Mouse (Mus musculus): ENCODE results near the gene Trpc1. TPM values are rescaled to one million over a fixed set of nuclear protein-coding genes. Genes with fewer than 3 reads are reported as not detected.

The Trpc1 gene
- polyA plus RNA-seq, 1 experiment from 2014 or later: 6.2 TPM

DNA sequence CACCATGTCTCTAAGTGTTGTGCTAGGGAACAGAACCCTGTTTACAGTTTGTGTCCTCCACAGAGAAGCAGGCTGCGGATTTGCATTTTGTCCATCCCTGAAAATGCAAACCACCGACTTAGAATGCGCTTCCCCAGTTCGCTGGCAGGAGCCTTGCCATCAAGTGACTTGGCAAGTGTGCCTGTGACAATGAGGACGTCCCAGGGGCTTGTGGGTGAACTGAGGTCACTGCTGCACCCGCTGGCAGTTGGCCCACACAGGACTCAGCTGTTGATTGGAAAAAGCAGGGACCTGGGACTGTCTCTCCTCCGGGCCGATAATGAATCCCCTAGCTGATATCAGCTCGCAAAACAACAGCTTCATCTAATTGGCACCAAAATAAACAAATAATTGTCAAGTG lies 82.3 kb downstream of the Trpc1 start:
- H3K9ac ChIP-seq (replicated peaks; ENCODE audit: low read depth, low read length): 0 out of 2 replicates have a peak overlapping the region, but pooled peaks have one; percentile 29
- WGBS: 12% methylated on average over 9 of the region's 9 CpGs

GRCm38 (mm10) chr9:95665835-95666234 lies 84.3 kb downstream of the Trpc1 start:
- peaks cover 15% of the 10 kb centered on the region for H3K4me1 ChIP-seq (replicated peaks; ENCODE audit: control insufficient read depth, insufficient read depth, low read length)
- H3K9me3 ChIP-seq (ENCODE audit: control insufficient read depth, low read length): no peaks in the 10 kb centered on the region
- no peaks in the 10 kb centered on the region for H3K36me3 ChIP-seq (ENCODE audit: control insufficient read depth, insufficient read depth)
- H3K27me3 ChIP-seq (replicated peaks; ENCODE audit: control insufficient read depth, insufficient read depth, low read length): no peaks in the 10 kb centered on the region
- H3K4me3 ChIP-seq (replicated peaks; ENCODE audit: low read length): no peak overlapping the region
- H3K9ac ChIP-seq (replicated peaks; ENCODE audit: low read depth, low read length): no peak overlapping the region
- 69% methylated on average over 6 of the region's 6 CpGs for WGBS
- peak; percentile 59 for ATAC-seq
- no peak overlapping the region for H3K4me2 ChIP-seq (ENCODE audit: low read length)
- no peak overlapping the region for H3K27ac ChIP-seq (ENCODE audit: low read length)

More for the DNA sequence above, 82.3 kb downstream of the Trpc1 start:
- H3K4me1 ChIP-seq (replicated peaks; ENCODE audit: control insufficient read depth, insufficient read depth, low read length): peaks cover 15% of the 10 kb centered on the region
- 0 out of 2 replicates have a peak overlapping the region, but pooled peaks have one; percentile 1 for H3K4me2 ChIP-seq (ENCODE audit: low read length)
- H3K9me3 ChIP-seq (ENCODE audit: control insufficient read depth, low read length): no peaks in the 10 kb centered on the region
- no peaks in the 10 kb centered on the region for H3K36me3 ChIP-seq (ENCODE audit: control insufficient read depth, insufficient read depth)
- H3K27ac ChIP-seq (ENCODE audit: low read length): no peak overlapping the region
- ATAC-seq: peak; percentile 41; the same call in 1 of the 2 replicates
- no peaks in the 10 kb centered on the region for H3K27me3 ChIP-seq (replicated peaks; ENCODE audit: control insufficient read depth, insufficient read depth, low read length)
- no peak overlapping the region for H3K4me3 ChIP-seq (replicated peaks; ENCODE audit: low read length)

DNA sequence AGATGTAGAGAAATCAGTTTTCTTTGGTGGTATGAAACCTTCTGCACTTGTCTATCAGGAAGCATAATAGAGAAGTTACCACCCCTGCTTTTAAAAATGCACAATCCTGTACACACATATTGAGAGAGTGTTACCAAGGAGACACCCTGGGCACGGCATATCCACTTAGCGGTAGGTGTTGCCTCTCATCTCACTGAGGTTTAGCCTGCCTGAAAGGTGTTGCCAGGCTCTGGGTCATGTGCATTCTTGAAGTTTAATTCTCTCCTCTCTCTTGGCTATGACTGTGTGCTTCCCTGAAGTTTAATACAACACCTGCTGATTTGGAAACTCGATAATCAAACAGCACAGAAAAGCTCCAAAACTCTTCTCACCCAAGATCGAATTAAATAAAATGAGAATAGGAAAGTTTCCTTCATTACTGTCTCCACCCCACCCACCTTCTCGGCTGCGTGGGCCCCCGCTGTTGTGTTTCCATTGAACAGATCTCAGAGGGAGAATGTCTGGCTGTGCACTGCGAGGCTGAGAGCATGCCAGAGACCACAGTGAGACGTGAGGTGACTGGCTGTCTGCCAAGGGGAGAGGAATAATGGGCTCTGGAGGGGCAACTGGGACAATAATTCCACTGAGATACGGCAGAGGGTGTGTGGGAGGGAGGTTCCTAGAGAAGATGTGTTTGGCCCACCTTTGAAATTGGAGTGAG lies 85.7 kb downstream of the Trpc1 start:
- H3K27ac ChIP-seq (ENCODE audit: low read length): no peak overlapping the region
- no peak overlapping the region for H3K9ac ChIP-seq (replicated peaks; ENCODE audit: low read depth, low read length)
- no peaks in the 10 kb centered on the region for H3K9me3 ChIP-seq (ENCODE audit: control insufficient read depth, low read length)
- no peaks in the 10 kb centered on the region for H3K36me3 ChIP-seq (ENCODE audit: control insufficient read depth, insufficient read depth)
- no peaks in the 10 kb centered on the region for H3K27me3 ChIP-seq (replicated peaks; ENCODE audit: control insufficient read depth, insufficient read depth, low read length)
- H3K4me3 ChIP-seq (replicated peaks; ENCODE audit: low read length): no peak overlapping the region
- 9% methylated on average over 10 of the region's 10 CpGs for WGBS
- peaks cover 15% of the 10 kb centered on the region for H3K4me1 ChIP-seq (replicated peaks; ENCODE audit: control insufficient read depth, insufficient read depth, low read length)
- ATAC-seq: peak; percentile 47
- H3K4me2 ChIP-seq (ENCODE audit: low read length): no peak overlapping the region

DNA sequence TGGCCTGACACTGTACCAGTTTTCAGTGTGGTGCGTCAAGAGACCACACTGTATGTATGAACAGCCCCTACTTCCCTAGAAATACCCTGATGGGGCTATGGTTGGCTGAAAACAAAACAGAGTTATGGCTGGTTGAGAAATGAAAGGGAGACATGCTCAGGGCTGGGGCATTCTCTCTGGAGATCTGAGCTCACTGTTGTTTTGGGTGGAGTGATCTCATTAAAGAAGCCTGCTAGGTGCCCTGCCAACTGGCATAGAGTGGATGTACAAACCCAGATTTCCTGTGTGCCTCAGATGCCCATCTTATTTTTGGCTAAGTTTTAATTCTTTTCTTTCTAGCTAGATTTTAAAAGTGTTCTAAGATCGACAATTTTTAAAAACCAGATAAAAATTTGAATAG lies 92.2 kb downstream of the Trpc1 start:
- WGBS: 82% methylated on average over 2 of the region's 2 CpGs
- Histone ChIP-seq H3K36me3 (ENCODE audit: control insufficient read depth, insufficient read depth) (no peaks in the 10 kb centered on the region), H3K4me1 (replicated peaks; ENCODE audit: control insufficient read depth, insufficient read depth, low read length) (no peaks in the 10 kb centered on the region)

More for the DNA sequence above, 92.2 kb downstream of the Trpc1 start:
- no peak overlapping the region for H3K27ac ChIP-seq (ENCODE audit: low read length)
- no peaks in the 10 kb centered on the region for H3K27me3 ChIP-seq (replicated peaks; ENCODE audit: control insufficient read depth, insufficient read depth, low read length)
- H3K9me3 ChIP-seq (ENCODE audit: control insufficient read depth, low read length): no peaks in the 10 kb centered on the region
- H3K9ac ChIP-seq (replicated peaks; ENCODE audit: low read depth, low read length): no peak overlapping the region
- no peak overlapping the region for H3K4me3 ChIP-seq (replicated peaks; ENCODE audit: low read length)
- no peak for ATAC-seq
- H3K4me2 ChIP-seq (ENCODE audit: low read length): no peak overlapping the region

Other genes with a start within 250 kb of the Trpc1 start
- 132 and 152 TPM in 2 replicates for gene U2surp, start 238.4 kb downstream of the Trpc1 start, polyA plus RNA-seq (2015; fragmentation: Nextera tagmentation; extraction: Ambion mirVana)
- 3.0 and 4.0 TPM in 2 replicates for gene Paqr9, start 190.7 kb downstream of the Trpc1 start, polyA plus RNA-seq (2015; fragmentation: Nextera tagmentation; extraction: Ambion mirVana)
- 1.7 and 1.8 TPM in 2 replicates for gene Pcolce2, start 112.8 kb downstream of the Trpc1 start, polyA plus RNA-seq (2015; fragmentation: Nextera tagmentation; extraction: Ambion mirVana)
- gene Pls1, start 94.9 kb upstream of the Trpc1 start, polyA plus RNA-seq (2015; fragmentation: Nextera tagmentation; extraction: Ambion mirVana): 2.7 and 4.1 TPM in 2 replicates
- gene Atr, start 107.2 kb upstream of the Trpc1 start, polyA plus RNA-seq (2015; fragmentation: Nextera tagmentation; extraction: Ambion mirVana): 14.5 and 16.4 TPM in 2 replicates
- 18.3 and 19.1 TPM in 2 replicates for gene Xrn1, start 204.4 kb upstream of the Trpc1 start, polyA plus RNA-seq (2015; fragmentation: Nextera tagmentation; extraction: Ambion mirVana)

Data from forebrain, embryonic 16.5 days (tissue).